Mouse (Mus musculus): ENCODE results near the gene Pgrmc1. TPM values are rescaled to one million over a fixed set of nuclear protein-coding genes. Genes with fewer than 3 reads are reported as not detected.

Pgrmc1 gene
- polyA plus RNA-seq (2015; fragmentation: Nextera tagmentation; extraction: Ambion mirVana): 491 and 702 TPM in 2 replicates

DNA sequence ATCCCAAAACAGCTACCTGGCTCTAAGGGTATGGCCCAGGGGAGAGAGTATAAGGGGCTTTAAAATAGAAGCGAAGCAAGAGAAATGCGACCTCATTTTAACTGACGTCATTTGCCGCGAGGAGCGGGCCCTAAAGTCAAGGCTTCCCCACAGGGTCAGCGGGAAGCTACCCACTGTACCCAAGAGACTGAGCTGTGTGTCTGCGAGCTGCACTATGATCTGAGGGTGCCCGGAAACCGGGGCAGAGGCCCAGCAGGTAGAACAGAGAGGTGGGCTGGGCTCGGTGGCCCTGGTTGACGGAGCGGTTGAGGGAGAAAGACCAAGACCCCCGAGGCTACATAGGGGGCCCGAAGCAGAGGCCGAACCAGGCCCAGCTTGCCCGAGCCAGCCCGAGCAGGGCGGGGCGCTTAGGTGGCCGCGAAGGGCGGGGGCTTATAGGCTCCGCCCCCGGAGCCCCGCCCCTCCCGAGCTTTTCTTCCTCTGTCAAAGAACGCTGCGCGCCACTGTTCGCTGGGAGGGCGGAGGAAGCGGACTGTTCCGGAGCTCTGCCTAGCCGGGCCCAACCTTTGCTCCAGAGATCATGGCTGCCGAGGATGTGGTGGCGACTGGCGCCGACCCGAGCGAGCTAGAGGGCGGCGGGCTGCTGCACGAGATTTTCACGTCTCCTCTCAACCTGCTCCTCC, at the start of gene Pgrmc1:
Gene Pgrmc1, plus strand, starts transcription at position 500 of the 683 bp plus-strand sequence.

GRCm38 (mm10) chrX:36644657-36645551, 46.9 kb downstream of the Pgrmc1 start, which contains the start of gene Akap17b:
Gene Akap17b (minus strand): TSS chrX:36645395.

Other genes with a start within 250 kb of the Pgrmc1 start
- gene Gm6268, start 196.9 kb upstream of the Pgrmc1 start, polyA plus RNA-seq (2015; fragmentation: Nextera tagmentation; extraction: Ambion mirVana): not detected in 2 replicates
- 0.44 and 0.90 TPM in 2 replicates for gene Gm14569, start 106.4 kb upstream of the Pgrmc1 start, polyA plus RNA-seq (2015; fragmentation: Nextera tagmentation; extraction: Ambion mirVana)
- 3.0 and 4.3 TPM in 2 replicates for gene Akap17b, start 47.2 kb downstream of the Pgrmc1 start, polyA plus RNA-seq (2015; fragmentation: Nextera tagmentation; extraction: Ambion mirVana)
- 1.8 TPM in 2 replicates for gene Slc25a43, start 145.5 kb downstream of the Pgrmc1 start, polyA plus RNA-seq (2015; fragmentation: Nextera tagmentation; extraction: Ambion mirVana)
- 258 and 411 TPM in 2 replicates for gene Slc25a5, start 197.4 kb downstream of the Pgrmc1 start, polyA plus RNA-seq (2015; fragmentation: Nextera tagmentation; extraction: Ambion mirVana)